Mouse (Mus musculus): ENCODE results near the gene Pttg1. TPM values are rescaled to one million over a fixed set of nuclear protein-coding genes. Genes with fewer than 3 reads are reported as not detected.

Pttg1 gene
- polyA plus RNA-seq, 1 experiment: 48.5 TPM

GRCm38 (mm10) chr11:43388122-43389097 is 37.6 kb downstream of the Pttg1 start:
- 73% methylated on average over 21 of the region's 21 CpGs for WGBS
- Histone ChIP-seq H3K4me1 (ENCODE audit: control insufficient read depth, insufficient read depth, low read length) (peaks cover 4% of the 10 kb centered on the region), H3K4me3 (replicated peaks; ENCODE audit: control insufficient read depth, low read depth, low read length) (no peak overlapping the region), H3K27ac (ENCODE audit: control insufficient read depth, insufficient read depth, low read depth, low read length, poor library complexity) (no peak overlapping the region)
- TF ChIP-seq POLR2A (IDR thresholded peaks at IDR 0.05; ENCODE audit: borderline replicate concordance, control insufficient read depth, low read depth, low read length) (no peak), CTCF (IDR thresholded peaks at IDR 0.05; ENCODE audit: control insufficient read depth, insufficient read depth, low read length) (no peak)

GRCm38 (mm10) chr11:43387004-43387880 is 38.8 kb downstream of the Pttg1 start:
- H3K4me1 ChIP-seq (ENCODE audit: control insufficient read depth, insufficient read depth, low read length): peaks cover 4% of the 10 kb centered on the region
- WGBS: 76% methylated on average over 14 of the region's 14 CpGs
- no peak overlapping the region for H3K4me3 ChIP-seq (replicated peaks; ENCODE audit: control insufficient read depth, low read depth, low read length)
- TF ChIP-seq POLR2A (IDR thresholded peaks at IDR 0.05; ENCODE audit: borderline replicate concordance, control insufficient read depth, low read depth, low read length) (no peak), CTCF (IDR thresholded peaks at IDR 0.05; ENCODE audit: control insufficient read depth, insufficient read depth, low read length) (no peak)
- H3K27ac ChIP-seq (ENCODE audit: control insufficient read depth, insufficient read depth, low read depth, low read length, poor library complexity): no peak overlapping the region

GRCm38 (mm10) chr11:43385716-43386115 is 40.3 kb downstream of the Pttg1 start:
- TF ChIP-seq CTCF (IDR thresholded peaks at IDR 0.05; ENCODE audit: control insufficient read depth, insufficient read depth, low read length): no peak
- no peak for TF ChIP-seq POLR2A (IDR thresholded peaks at IDR 0.05; ENCODE audit: borderline replicate concordance, control insufficient read depth, low read depth, low read length)
- WGBS: 23% methylated on average over 8 of the region's 8 CpGs
- Histone ChIP-seq H3K27ac (ENCODE audit: control insufficient read depth, insufficient read depth, low read depth, low read length, poor library complexity) (no peak overlapping the region), H3K4me1 (ENCODE audit: control insufficient read depth, insufficient read depth, low read length) (peaks cover 4% of the 10 kb centered on the region), H3K4me3 (replicated peaks; ENCODE audit: control insufficient read depth, low read depth, low read length) (no peak overlapping the region)

GRCm38 (mm10) chr11:43385055-43385649 is 40.9 kb downstream of the Pttg1 start:
- Histone ChIP-seq H3K4me1 (ENCODE audit: control insufficient read depth, insufficient read depth, low read length) (peaks cover 4% of the 10 kb centered on the region), H3K27ac (ENCODE audit: control insufficient read depth, insufficient read depth, low read depth, low read length, poor library complexity) (peak overlapping the region; percentile 31; the same call in 1 of the 2 replicates), H3K4me3 (replicated peaks; ENCODE audit: control insufficient read depth, low read depth, low read length) (peak overlapping the region; percentile 6)
- WGBS: under 1% methylated on average over 18 of the region's 18 CpGs
- TF ChIP-seq CTCF (IDR thresholded peaks at IDR 0.05; ENCODE audit: control insufficient read depth, insufficient read depth, low read length) (no peak), POLR2A (IDR thresholded peaks at IDR 0.05; ENCODE audit: borderline replicate concordance, control insufficient read depth, low read depth, low read length) (no peak)

GRCm38 (mm10) chr11:43383581-43383980 is 42.5 kb downstream of the Pttg1 start:
- peaks cover 4% of the 10 kb centered on the region for H3K4me1 ChIP-seq (ENCODE audit: control insufficient read depth, insufficient read depth, low read length)
- no peak overlapping the region for H3K27ac ChIP-seq (ENCODE audit: control insufficient read depth, insufficient read depth, low read depth, low read length, poor library complexity)
- no peak overlapping the region for H3K4me3 ChIP-seq (replicated peaks; ENCODE audit: control insufficient read depth, low read depth, low read length)
- 58% methylated on average over 2 of the region's 2 CpGs for WGBS
- TF ChIP-seq CTCF (IDR thresholded peaks at IDR 0.05; ENCODE audit: control insufficient read depth, insufficient read depth, low read length) (no peak), POLR2A (IDR thresholded peaks at IDR 0.05; ENCODE audit: borderline replicate concordance, control insufficient read depth, low read depth, low read length) (no peak)

- Histone ChIP-seq H3K27ac (ENCODE audit: control insufficient read depth, insufficient read depth, low read depth, low read length, poor library complexity) (no peak overlapping the region), H3K4me3 (replicated peaks; ENCODE audit: control insufficient read depth, low read depth, low read length) (no peak overlapping the region), H3K4me1 (ENCODE audit: control insufficient read depth, insufficient read depth, low read length) (peaks cover 4% of the 10 kb centered on the region)
- TF ChIP-seq POLR2A (IDR thresholded peaks at IDR 0.05; ENCODE audit: borderline replicate concordance, control insufficient read depth, low read depth, low read length) (no peak), CTCF (IDR thresholded peaks at IDR 0.05; ENCODE audit: control insufficient read depth, insufficient read depth, low read length) (no peak)
- 82% methylated on average over 7 of the region's 7 CpGs for WGBS
Observed at GRCm38 (mm10) chr11:43380901-43381300, 45.1 kb downstream of the Pttg1 start.

GRCm38 (mm10) chr11:43379911-43380485 is 46.1 kb downstream of the Pttg1 start:
- H3K4me3 ChIP-seq (replicated peaks; ENCODE audit: control insufficient read depth, low read depth, low read length): no peak overlapping the region
- TF ChIP-seq CTCF (IDR thresholded peaks at IDR 0.05; ENCODE audit: control insufficient read depth, insufficient read depth, low read length) (no peak), POLR2A (IDR thresholded peaks at IDR 0.05; ENCODE audit: borderline replicate concordance, control insufficient read depth, low read depth, low read length) (no peak)
- peaks cover 1% of the 10 kb centered on the region; the same call in 1 of the 2 replicates for H3K4me1 ChIP-seq (ENCODE audit: control insufficient read depth, insufficient read depth, low read length)
- WGBS: 86% methylated on average over 11 of the region's 11 CpGs
- H3K27ac ChIP-seq (ENCODE audit: control insufficient read depth, insufficient read depth, low read depth, low read length, poor library complexity): no peak overlapping the region

Data from bone marrow, adult 2 months (tissue).